Mouse (Mus musculus) frontal cortex, adult (tissue): ENCODE data around the gene Ppfibp1.
A peak's percentile ranks its signal among the peaks of the same experiment; 100 is the strongest.

Experiments
- ATAC-seq: cut with Nextera tagmentation; 2 replicates; pipeline ENCODE4 v1.9.2; 2017; ENCODE audit warnings: mild to moderate bottlenecking, moderate library complexity, mixed read lengths; ENCODE audit not compliant: low TSS enrichment

Ppfibp1 gene

DNA sequence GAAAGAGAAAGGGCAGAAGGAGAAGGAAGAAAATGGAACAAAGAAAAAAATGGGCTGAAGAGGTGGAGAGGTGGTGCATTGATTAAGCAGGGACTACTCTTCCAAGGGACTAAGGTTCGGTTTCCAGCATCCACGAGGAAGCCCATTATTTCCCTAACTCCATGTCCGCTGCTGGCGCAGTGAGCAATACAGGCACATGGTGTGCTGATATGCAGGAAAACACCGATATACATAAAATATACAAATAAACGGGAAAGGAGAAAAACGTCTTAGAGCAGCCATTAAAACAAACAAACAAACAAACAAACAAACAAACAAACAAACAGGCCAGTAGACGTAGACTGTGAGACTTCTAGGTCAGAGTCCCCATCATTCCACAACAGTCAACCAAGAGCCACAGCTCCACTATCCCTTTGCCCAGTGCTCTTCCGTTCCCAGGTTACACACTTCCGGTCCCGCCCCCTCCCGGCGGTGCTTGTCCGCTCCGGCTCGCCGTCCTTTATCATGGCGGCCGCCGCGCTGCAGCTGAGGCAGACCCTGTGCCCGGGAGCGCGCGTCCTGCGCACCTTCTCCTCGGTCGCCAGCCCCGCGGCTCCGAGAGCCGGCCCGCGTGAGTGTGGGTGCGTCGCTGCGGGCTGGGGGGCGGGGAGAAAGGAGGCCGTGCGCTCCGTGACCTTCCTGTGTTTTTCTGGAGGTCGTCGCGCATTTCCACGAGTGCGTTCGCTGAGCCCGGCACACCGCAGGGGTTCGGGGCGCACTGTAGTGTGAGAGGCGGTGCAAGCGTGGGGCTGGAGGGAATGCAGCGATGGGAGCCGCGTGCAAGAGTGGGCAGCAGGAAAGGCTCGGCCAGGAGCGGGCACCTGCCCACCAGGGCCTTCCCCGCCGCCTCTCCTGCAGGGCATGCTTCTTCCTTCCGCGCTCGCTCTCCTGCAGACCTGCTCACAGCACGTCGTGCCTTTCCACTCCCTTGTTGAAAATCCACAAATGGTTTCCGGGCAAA is 154.3 kb downstream of the Ppfibp1 start, which contains the start of gene Mrps35:
Mrps35 (plus strand) TSS at position 474 of the 1,000 bp plus-strand sequence.
- peak; percentile 98 for ATAC-seq

DNA sequence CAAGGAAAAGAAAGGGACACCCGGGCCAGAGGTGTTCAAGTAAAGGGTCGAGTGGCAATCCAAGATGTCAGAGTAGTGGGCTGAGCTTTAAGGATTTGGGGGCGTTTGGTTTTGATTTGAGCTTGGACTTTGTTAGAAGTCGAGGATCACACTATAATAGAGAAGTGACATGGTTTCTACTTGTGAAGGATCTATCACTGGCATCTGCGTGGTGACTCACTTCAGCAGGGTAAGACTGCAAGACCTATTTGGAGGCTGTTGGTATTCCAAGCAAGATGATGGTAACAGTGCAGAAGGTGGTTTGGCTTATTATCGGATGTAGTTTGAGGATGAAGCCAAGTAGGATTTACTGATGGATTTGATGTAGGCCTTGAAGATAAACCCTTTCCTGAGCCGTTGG is 155.3 kb downstream of the Ppfibp1 start:
- no peak for ATAC-seq

DNA sequence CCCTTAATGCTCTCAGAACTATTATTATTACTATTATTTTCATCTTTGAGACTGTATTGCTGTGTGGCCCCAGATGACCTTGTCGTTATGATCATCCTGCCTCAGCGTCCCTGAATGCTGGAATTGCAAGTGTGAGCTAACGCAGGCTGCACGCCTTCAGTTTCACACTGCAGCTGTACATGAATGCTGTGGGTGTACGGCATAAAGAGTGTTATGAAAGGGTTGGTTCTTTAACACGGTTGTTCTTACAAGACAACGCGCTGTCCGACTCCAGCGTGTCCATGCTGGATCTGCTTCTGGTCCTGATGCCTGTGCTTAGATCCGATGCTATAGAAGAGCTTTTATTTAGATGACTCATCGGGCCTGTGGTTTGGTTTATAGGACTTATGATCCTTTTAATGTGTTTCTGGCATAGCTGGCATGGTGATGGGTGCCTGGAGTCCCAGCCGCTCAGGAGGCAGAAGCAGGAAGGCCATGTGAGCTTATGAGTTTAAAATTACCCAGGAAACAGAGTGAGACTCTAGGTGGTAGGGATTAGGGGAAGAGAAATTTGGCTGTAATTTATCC is 161.0 kb downstream of the Ppfibp1 start:
- peak; percentile 81 for ATAC-seq

DNA sequence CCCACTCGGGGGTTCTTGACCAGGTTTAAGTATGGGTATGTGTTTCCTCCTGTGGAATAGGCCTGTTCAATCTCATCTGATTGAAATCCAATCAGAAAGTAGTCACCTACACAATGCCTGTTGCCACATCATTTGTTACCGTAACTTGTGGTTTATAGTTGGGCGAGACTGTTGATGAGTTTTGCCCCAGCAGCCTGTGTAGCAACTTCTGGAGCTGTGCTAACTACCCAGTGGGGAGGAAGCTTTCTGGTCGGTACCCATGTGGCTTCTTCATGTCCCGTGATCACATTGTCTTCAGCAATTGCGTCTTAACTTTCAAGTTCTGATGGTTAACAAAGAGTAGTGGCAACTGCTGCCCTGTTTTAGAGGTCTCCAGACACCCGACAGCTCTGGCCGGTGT is 163.4 kb downstream of the Ppfibp1 start:
- ATAC-seq: no peak

DNA sequence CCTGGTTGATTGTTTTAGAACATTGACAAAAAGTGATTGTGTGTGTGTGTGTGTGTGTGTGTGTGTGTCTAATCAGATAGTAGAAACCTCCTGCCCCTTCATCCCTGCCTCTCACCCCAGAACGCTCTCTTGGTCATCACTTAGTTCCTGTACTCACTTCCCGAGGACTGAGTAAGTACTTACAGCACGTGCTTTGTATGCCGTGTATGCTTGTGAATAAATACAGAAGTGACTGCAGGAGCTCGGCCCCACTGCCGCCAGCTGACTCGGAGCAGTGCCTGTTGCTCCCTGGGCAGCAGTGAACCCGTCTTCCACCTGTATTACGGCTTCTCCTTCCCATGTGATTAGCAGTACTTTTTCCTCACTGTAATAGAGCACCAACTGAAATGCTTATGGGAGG is 164.2 kb downstream of the Ppfibp1 start:
- no peak for ATAC-seq

DNA sequence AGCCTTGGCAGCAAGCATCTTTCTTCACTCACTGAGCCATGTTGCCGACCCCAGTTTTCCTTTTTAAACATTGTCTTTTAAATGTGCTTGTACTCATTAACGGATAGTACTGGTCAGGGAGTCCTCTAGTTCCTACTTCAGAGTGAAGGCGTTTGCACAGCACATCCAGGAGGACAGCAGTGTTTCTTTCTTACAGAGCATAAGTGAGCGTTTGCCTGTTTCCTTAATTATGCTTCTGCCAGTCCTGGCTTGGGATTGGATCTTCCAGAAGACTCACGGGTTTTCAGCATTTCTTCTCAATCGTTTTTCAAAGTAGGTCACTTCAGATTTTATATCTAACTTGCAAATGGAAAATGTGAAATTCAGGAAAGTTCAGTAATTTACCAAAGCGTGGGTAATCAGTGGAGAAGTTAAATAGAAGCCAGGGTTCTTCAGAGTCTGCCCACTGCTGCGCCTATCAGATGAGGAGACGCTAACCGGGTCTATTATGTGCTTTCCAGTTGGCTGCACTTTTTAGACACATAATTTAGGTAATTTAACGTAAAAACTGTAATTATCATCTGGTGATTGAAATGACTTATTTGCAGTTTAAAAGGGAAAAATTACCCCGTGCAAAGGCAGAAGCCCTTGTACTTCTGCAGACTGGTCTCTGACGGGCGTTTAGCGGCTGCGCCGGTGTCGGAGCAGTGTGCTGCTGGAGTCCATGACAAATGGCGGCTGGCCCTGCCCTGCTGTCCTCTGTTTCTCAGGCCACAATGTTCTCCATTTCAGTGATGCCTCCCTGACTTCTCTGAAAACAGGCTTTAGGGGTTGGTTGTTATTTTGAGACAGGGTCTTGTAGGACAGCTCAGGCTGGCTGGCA is 165.7 kb downstream of the Ppfibp1 start:
- ATAC-seq: peak; percentile 62

DNA sequence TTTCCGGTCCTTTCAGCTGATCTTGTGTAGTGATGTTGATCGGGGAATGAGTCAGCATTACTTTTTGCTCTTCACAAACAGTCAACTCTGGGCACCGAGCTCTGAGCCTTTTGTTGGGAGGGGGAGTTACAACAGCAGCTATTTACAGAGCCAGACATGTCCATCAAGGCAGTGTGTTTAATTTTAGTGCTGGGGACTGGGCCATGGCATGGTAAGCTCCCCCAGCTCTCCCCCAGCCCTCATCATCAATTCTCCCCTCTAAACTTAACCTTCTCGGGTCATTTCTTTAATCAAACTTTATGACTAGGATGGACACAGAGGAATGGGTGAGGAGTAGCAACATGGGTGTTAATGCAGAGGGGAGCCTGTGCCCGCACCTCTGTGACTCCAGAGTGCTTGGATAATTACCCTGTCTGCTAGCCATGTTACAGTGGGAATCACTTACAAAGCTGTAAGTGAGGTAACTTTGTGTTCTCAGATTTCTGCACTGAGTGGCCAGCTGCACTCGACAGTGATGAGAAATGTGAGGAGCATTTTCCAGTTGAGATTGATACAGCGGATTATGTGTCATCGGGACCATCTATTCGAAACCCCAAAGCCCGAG is 167.2 kb downstream of the Ppfibp1 start:
- no peak for ATAC-seq

DNA sequence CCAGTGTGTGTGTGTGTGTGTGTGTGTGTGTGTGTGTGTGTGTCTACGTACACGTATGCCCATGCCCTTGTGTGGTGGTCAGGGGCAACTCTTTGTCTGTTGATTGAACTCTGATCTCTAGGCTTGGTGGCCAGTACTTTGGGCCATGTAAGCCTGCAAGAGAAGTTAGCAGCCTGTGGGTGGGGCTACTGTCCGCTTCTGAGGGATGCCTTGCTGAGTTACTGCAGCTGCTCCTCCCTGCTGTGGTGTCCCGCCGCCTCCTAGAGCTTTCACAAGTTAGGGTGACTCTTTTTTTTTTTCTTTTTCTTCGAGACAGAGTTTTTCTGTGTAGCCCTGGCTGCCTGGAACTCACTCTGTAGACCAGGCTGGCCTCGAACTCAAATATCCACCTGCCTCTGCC is 171.0 kb downstream of the Ppfibp1 start:
- 0 out of 2 replicates have a peak, but pooled peaks have one; percentile 48 for ATAC-seq

DNA sequence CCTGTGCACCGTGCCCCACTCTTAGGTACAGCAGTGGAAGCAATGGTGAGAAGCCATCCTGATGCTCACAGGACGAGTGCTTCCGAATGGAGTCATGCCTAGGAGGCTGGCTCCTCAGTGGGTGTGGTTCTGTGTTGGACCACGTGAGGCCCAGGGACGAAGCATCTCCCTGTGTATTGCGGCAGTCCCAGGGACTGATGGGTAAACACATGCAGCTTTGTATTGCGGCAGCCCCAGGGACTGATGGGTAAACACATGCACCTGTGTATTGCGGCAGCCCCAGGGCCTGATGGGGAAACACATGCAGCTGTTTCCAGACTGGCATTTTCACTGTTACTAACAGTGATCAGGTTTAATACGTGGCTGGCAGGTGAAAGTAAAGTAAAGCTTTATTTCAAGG is 173.3 kb downstream of the Ppfibp1 start:
- no peak for ATAC-seq

DNA sequence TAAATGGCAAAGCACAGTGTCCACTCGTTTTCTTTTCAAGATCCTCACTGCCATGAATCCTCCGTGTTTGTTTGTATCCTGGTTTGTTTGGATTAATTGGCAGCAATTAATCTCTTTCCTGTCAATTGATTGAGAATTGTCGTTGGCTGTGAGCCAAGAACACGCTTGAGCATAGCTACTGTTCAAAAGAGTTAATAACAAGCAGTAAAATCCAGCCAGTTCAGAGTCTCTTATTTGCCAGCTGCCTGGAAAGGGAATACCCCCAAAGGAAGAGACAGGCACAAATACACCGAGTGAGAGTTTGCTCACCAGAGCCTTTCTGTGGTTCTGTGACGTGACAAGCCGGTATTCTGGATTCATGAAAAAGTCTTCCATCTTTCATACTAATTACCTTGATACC is 173.7 kb downstream of the Ppfibp1 start:
- ATAC-seq: no peak

DNA sequence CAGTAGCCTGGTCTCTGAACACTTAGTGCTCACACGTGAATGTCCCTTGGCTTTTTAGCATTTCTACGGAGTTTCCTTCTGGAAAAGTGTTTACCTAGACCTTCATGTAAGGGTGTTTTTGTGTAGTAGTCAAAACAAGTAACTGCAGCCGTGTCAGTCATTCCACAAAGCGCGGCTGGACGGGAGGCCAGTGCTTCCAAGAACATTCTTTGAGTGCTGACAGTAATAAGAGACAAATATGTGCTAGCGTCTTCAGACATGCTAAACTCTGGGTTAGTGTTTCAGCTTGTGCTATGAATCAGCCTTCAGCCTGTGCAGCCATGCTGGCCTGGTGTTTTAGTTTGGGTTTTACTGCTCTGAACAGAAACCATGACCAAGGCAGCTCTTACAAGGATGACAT is 174.4 kb downstream of the Ppfibp1 start:
- no peak for ATAC-seq

DNA sequence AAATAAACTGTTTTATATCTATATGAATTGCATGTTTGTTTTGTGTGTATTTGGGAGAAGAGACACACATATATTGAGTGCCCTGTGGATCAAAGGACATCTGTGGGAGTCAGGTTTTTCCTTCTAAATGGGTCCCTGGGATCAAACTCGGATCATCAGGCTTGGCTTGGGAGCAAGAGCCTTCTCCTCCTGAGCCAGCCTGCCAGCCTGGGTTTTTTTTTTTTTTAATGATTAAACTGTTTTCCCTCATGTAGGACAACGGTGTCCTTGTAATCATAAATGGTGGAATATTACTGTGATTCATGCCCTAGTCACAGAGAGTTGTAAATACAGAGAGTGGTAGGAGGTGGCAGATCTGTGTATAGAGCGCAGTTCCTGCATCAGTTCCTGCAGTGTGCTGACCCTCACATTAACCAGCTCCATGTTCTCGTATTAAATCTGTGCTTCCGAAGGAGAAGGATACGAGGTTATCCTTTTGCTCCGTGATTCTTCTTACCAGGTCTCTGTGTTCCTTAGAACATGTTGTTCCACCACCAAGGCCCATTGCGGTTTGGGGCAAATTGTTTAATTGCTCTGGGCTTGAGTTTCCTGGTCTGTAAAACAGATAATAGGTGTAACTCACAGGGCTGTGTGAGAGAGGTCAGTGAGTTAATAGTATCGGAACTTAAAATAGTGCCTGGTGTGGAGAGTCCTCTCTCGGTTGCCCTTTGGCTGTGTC is 176.1 kb downstream of the Ppfibp1 start:
- ATAC-seq: no peak

DNA sequence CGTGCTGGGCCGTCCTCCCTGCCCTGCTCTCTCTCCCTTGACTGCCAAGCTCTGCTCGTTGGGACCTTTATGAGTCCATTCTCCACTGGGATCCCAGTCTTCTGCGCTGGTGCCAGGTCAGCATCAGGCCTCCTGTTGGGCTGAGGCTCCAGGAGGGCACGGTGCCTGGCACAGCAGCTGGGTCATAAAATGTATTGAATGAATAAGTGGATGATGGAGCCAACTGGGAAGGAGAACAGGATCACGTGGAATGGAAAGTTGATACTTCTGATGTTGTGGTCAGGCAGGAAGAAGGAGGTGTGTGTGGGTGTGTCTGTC is 176.6 kb downstream of the Ppfibp1 start:
- no peak for ATAC-seq

DNA sequence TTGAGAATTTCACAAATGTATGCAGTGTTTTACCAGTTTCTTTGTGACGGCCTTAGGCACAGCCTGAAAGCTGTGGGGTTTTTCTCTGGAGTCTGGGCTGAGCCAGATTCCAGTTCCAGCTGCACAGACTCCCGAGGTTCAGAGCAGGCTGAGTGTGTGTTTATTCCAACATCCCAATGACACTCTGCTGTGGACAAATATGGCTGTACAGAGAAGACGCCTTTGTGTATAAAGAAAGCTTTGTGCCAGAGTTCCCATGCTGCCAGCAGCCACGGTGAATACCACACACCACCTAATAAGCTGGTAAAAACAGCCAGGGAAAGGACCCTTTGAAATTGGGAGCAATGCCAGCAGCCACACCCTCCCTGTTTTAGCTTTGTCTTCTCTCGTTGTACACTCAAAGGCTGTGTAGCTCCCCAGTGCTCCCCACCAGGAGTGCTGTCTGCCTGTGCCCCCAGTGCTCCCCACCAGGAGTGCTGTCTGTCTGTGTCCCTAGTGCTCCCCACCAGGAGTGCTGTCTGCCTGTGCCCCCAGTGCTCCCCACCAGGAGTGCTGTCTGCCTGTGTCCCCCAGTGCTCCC is 187.6 kb downstream of the Ppfibp1 start:
- peak; percentile 84 for ATAC-seq

DNA sequence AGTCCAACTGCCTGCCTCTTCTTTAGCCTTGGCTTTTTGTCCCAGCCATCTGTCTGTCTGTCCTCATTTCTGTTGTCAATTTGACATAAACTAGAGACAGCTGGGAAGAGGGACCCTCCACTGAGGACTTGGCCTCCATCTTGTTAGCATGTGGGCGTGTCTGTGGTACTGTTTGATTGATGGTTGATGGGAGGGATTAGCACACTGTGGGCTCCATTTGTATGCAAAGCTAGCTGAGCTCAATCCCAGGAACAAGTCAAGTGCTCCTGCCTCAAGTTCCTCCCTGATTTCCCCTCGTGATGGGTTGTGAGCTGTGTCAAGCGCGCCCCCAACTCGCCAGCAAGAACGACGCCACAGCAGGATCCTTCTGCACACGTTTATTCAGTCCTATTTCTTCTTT is 188.6 kb downstream of the Ppfibp1 start:
- ATAC-seq: no peak

DNA sequence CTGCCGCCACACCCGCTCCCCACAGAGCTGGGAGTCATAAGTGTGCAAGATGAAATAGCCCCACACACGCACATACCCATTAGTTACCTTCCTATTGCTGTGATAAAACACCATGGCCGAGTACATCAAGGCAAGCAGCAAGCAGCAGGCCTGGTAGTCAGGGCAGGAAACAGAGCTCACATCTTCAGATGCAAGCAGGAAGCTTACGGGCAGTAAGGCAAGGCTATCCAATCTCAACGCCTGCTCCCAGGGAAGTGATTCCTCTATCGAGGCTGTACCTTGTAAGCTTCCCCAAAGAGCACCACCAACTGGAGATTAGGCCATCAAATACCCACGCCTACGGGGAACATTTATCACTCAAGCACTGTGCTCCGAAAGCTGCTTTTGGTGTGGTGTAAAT is 191.6 kb downstream of the Ppfibp1 start:
- no peak for ATAC-seq
